Mouse (Mus musculus) frontal cortex, postnatal 36 days (tissue): ENCODE data around the gene Tead1.

Experiments
- DNase-seq, 2 experiments: peaks; one replicate each; pipeline ENCODE4 v3.0.0; 2022; ENCODE audit warnings: low spot score in 2 of 2

Gene Tead1

GRCm38 (mm10) chr7:112679171-112679512 is at the start of gene Tead1:
TSS of gene Tead1 (plus strand) at chr7:112679318.
- peak; percentile 88 to 91 for DNase-seq

- no peak for DNase-seq
Observed at GRCm38 (mm10) chr7:112634505-112635213, 44.5 kb upstream of the Tead1 start.

- DNase-seq = no peak
Observed at GRCm38 (mm10) chr7:112635936-112636335, 43.2 kb upstream of the Tead1 start.

- DNase-seq = no peak
Observed at GRCm38 (mm10) chr7:112643866-112644543, 35.1 kb upstream of the Tead1 start.

- no peak for DNase-seq
Observed at GRCm38 (mm10) chr7:112644701-112645100, 34.4 kb upstream of the Tead1 start.

- no peak for DNase-seq
Observed at GRCm38 (mm10) chr7:112645724-112646123, 33.4 kb upstream of the Tead1 start.

- DNase-seq = no peak
Observed at GRCm38 (mm10) chr7:112647417-112647816, 31.7 kb upstream of the Tead1 start.

- no peak for DNase-seq
Observed at GRCm38 (mm10) chr7:112656141-112656662, 22.9 kb upstream of the Tead1 start.

GRCm38 (mm10) chr7:112658939-112659338 is 20.2 kb upstream of the Tead1 start:
- DNase-seq = no peak

GRCm38 (mm10) chr7:112659816-112660215 is 19.3 kb upstream of the Tead1 start:
- no peak for DNase-seq

GRCm38 (mm10) chr7:112660325-112660724 is 18.8 kb upstream of the Tead1 start:
- DNase-seq = no peak

GRCm38 (mm10) chr7:112662398-112663313 is 16.5 kb upstream of the Tead1 start:
- no peak for DNase-seq

- peak; percentile 56 to 64 for DNase-seq
Observed at GRCm38 (mm10) chr7:112663314-112663966, 15.7 kb upstream of the Tead1 start.

GRCm38 (mm10) chr7:112669993-112670392 is 9.1 kb upstream of the Tead1 start:
- no peak for DNase-seq

- peak in 1 of 2 experiments; percentile 10 for DNase-seq
Observed at GRCm38 (mm10) chr7:112678418-112679170, 524 bp upstream of the Tead1 start.

- peak; percentile 57 to 62 for DNase-seq
Observed at GRCm38 (mm10) chr7:112679513-112680245, 561 bp downstream of the Tead1 start.

- peak in 1 of 2 experiments; percentile 12 for DNase-seq
Observed at GRCm38 (mm10) chr7:112680498-112681251, 1.6 kb downstream of the Tead1 start.

- DNase-seq = peak in 1 of 2 experiments; percentile 12
Observed at GRCm38 (mm10) chr7:112684626-112685561, 5.8 kb downstream of the Tead1 start.
